Mouse (Mus musculus) ES-E14 (cell line): ENCODE results near the gene H3f3a.

Experiments used
- CHD2 ChIP-seq: IDR thresholded peaks from 2 replicates; pipeline ENCODE4 v1.6.1; 2014; ENCODE audit warnings: mild to moderate bottlenecking, low read depth, low read length, inconsistent platforms
- ZNF384 ChIP-seq: IDR thresholded peaks from 2 replicates; pipeline ENCODE4 v1.6.1; 2012; ENCODE audit warnings: low read depth, low read length, inconsistent platforms

DNA sequence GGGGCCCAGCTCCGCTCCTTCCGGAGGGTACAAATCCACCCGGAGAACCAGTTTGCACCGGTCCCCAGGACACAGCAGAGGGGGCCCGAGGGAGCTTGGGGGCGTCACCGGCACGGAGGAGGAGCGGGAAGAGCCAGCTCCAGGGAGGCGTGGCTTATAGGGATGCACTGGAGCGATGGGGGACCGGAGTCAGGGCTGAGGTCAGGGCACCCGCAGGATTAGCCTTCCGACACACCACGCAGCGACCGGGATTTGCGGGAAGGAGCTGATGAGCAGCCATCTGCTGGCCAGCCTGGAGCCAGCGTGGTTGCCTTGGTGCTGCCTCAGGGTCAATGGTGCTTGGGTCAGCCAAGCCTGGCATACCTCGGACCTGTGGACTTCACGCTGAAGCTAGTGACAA lies 19.6 kb downstream of the H3f3a start:
- no peak for TF ChIP-seq ZNF384
- TF ChIP-seq CHD2, result no peak
